Mouse (Mus musculus) myocyte (in vitro differentiated cells): ENCODE measurements around the gene Ubash3b. TPM values are rescaled to one million over a fixed set of nuclear protein-coding genes. Genes with fewer than 3 reads are reported as not detected.

Experiments
- H3K27me3 ChIP-seq: one replicate; pipeline ENCODE4 v1.6.1; 2011; ENCODE audit not compliant: control insufficient read depth, insufficient read depth, insufficient read length
- H3K36me3 ChIP-seq: one replicate; pipeline ENCODE4 v1.6.1; 2011; ENCODE audit not compliant: control insufficient read depth, insufficient read depth
- H3K4me2 ChIP-seq: one replicate; pipeline ENCODE4 v1.6.1; 2011; ENCODE audit warnings: low read depth, control low read depth
- H3K4me3 ChIP-seq: one replicate; pipeline ENCODE4 v1.5.1; 2011; ENCODE audit warnings: mild to moderate bottlenecking, control low read depth, moderate library complexity
- H3K79me2 ChIP-seq: one replicate; pipeline ENCODE4 v1.6.1; 2011; ENCODE audit not compliant: control insufficient read depth, insufficient read depth
- H3ac ChIP-seq: one replicate; pipeline ENCODE4 v1.6.1; 2011; ENCODE audit not compliant: control insufficient read depth, insufficient read length
- CEBPB ChIP-seq: IDR thresholded peaks from 2 replicates; pipeline ENCODE4 v1.6.1; 2011; ENCODE audit warnings: mild to moderate bottlenecking, moderate library complexity; ENCODE audit not compliant: poor library complexity, insufficient read depth, severe bottlenecking
- E2F4 ChIP-seq: IDR thresholded peaks from one replicate; pipeline ENCODE4 v1.6.1; 2011; ENCODE audit warnings: mild to moderate bottlenecking, control low read depth, moderate library complexity; ENCODE audit not compliant: insufficient read depth
- MAX ChIP-seq: IDR thresholded peaks from one replicate; pipeline ENCODE4 v1.6.1; 2011; ENCODE audit warnings: low read depth, mild to moderate bottlenecking, control low read depth
- MYOD1 ChIP-seq, 3 experiments: IDR thresholded peaks; one replicate each; pipeline ENCODE4 v1.6.1; 2011; ENCODE audit warnings: control low read depth in 2 of 3, low read depth in 2 of 3, mild to moderate bottlenecking in 2 of 3, moderate library complexity in 1 of 3; ENCODE audit not compliant: insufficient read length in 2 of 3, control insufficient read depth in 1 of 3
- MYOG ChIP-seq, 3 experiments: IDR thresholded peaks; one replicate each; pipeline ENCODE4 v1.6.1; 2011; ENCODE audit warnings: control low read depth in 2 of 3, low read depth in 2 of 3, mild to moderate bottlenecking in 2 of 3; ENCODE audit not compliant: insufficient read length in 2 of 3, control insufficient read depth in 1 of 3, insufficient read depth in 1 of 3
- POLR2A ChIP-seq: IDR thresholded peaks from one replicate; pipeline ENCODE4 v1.6.1; 2011; ENCODE audit warnings: low read depth, mild to moderate bottlenecking, control low read depth, moderate library complexity; ENCODE audit not compliant: insufficient read length
- POLR2AphosphoS2 ChIP-seq: IDR thresholded peaks from one replicate; pipeline ENCODE4 v1.6.1; 2011; ENCODE audit warnings: low read depth, control low read depth; ENCODE audit not compliant: insufficient read length
- REST ChIP-seq: IDR thresholded peaks from one replicate; pipeline ENCODE4 v1.6.1; 2011; ENCODE audit warnings: mild to moderate bottlenecking, control low read depth, moderate library complexity; ENCODE audit not compliant: insufficient read depth, insufficient read length
- SRF ChIP-seq: IDR thresholded peaks from one replicate; pipeline ENCODE4 v1.6.1; 2011; ENCODE audit warnings: low read depth; ENCODE audit not compliant: control insufficient read depth, insufficient read length
- TCF12 ChIP-seq: IDR thresholded peaks from one replicate; pipeline ENCODE4 v1.6.1; 2011; ENCODE audit warnings: mild to moderate bottlenecking, control low read depth; ENCODE audit not compliant: poor library complexity, insufficient read depth, severe bottlenecking
- TCF3 ChIP-seq: IDR thresholded peaks from one replicate; pipeline ENCODE4 v1.6.1; 2011; ENCODE audit warnings: low read depth, control low read depth; ENCODE audit not compliant: insufficient read length
- USF1 ChIP-seq: IDR thresholded peaks from one replicate; pipeline ENCODE4 v1.6.1; 2011; ENCODE audit warnings: low read depth, mild to moderate bottlenecking, control low read depth, moderate library complexity
- polyA plus RNA-seq: library from polyadenylated mRNA; unstranded; fragments of >200 nt; fragmentation: generic; extraction: Trizol; gene quantifications from one replicate; pipeline ENCODE4 v1.2.1, GENCODE M21; 2012; ENCODE audit warnings: missing spikeins

The Ubash3b gene
- polyA plus RNA-seq, 1 experiment: 5.9 TPM

- Histone ChIP-seq H3ac (no peak overlapping the region), H3K27me3 (no peaks in the 10 kb centered on the region), H3K4me3 (no peak overlapping the region), H3K4me2 (no peak overlapping the region), H3K79me2 (no peaks in the 10 kb centered on the region), H3K36me3 (no peaks in the 10 kb centered on the region)
- no peak for TF ChIP-seq POLR2A
- no peak for TF ChIP-seq MYOG (IDR thresholded peaks at IDR 0.05; ENCODE audit: control insufficient read depth in 1 of 3, insufficient read depth in 1 of 3, insufficient read length in 2 of 3, low read depth in 2 of 3)
- TF ChIP-seq POLR2AphosphoS2: no peak
These were observed 47.1 kb downstream of the Ubash3b start for GRCm38 (mm10) chr9:41114367-41114766.

GRCm38 (mm10) chr9:41109749-41110148 is 51.7 kb downstream of the Ubash3b start:
- H3K27me3 ChIP-seq: no peaks in the 10 kb centered on the region
- no peak overlapping the region for H3ac ChIP-seq
- no peak overlapping the region for H3K4me3 ChIP-seq
- no peaks in the 10 kb centered on the region for H3K36me3 ChIP-seq
- H3K4me2 ChIP-seq: no peak overlapping the region
- H3K79me2 ChIP-seq: no peaks in the 10 kb centered on the region
- no peak for TF ChIP-seq TCF3
- TF ChIP-seq MYOD1 (IDR thresholded peaks at IDR 0.05; ENCODE audit: control insufficient read depth in 1 of 3, insufficient read length in 2 of 3, low read depth in 2 of 3): no peak
- no peak for TF ChIP-seq MYOG (IDR thresholded peaks at IDR 0.05; ENCODE audit: control insufficient read depth in 1 of 3, insufficient read depth in 1 of 3, insufficient read length in 2 of 3, low read depth in 2 of 3)
- TF ChIP-seq REST: no peak
- TF ChIP-seq POLR2A: no peak
- no peak for TF ChIP-seq POLR2AphosphoS2

- TF ChIP-seq MYOD1 (IDR thresholded peaks at IDR 0.05; ENCODE audit: control insufficient read depth in 1 of 3, insufficient read length in 2 of 3, low read depth in 2 of 3) (peak in 2 of 3 experiments; percentile 30 to 67), MYOG (IDR thresholded peaks at IDR 0.05; ENCODE audit: control insufficient read depth in 1 of 3, insufficient read depth in 1 of 3, insufficient read length in 2 of 3, low read depth in 2 of 3) (peak in 2 of 3 experiments; percentile 50 to 63), MAX (no peak), TCF12 (peak; percentile 57), E2F4 (no peak)
- Histone ChIP-seq H3K4me2 (peak overlapping the region; percentile 53), H3ac (no peak overlapping the region), H3K4me3 (no peak overlapping the region), H3K27me3 (no peaks in the 10 kb centered on the region), H3K36me3 (no peaks in the 10 kb centered on the region), H3K79me2 (no peaks in the 10 kb centered on the region)
These were observed 52.9 kb downstream of the Ubash3b start for GRCm38 (mm10) chr9:41108324-41109180.

- H3K4me2 ChIP-seq: peak overlapping the region; percentile 42
- H3K79me2 ChIP-seq: no peaks in the 10 kb centered on the region
- no peaks in the 10 kb centered on the region for H3K36me3 ChIP-seq
- H3K27me3 ChIP-seq: no peaks in the 10 kb centered on the region
- TF ChIP-seq REST (no peak), CEBPB (peak; percentile 35; the same call in 1 of the 2 replicates), USF1 (no peak), MAX (no peak), TCF12 (peak; percentile 77), POLR2AphosphoS2 (no peak), MYOD1 (IDR thresholded peaks at IDR 0.05; ENCODE audit: control insufficient read depth in 1 of 3, insufficient read length in 2 of 3, low read depth in 2 of 3) (peak in 2 of 3 experiments; percentile 66 to 90), MYOG (IDR thresholded peaks at IDR 0.05; ENCODE audit: control insufficient read depth in 1 of 3, insufficient read depth in 1 of 3, insufficient read length in 2 of 3, low read depth in 2 of 3) (peak in 2 of 3 experiments; percentile 43 to 94)
- no peak overlapping the region for H3ac ChIP-seq
- H3K4me3 ChIP-seq: no peak overlapping the region
These were observed 56.3 kb downstream of the Ubash3b start for GRCm38 (mm10) chr9:41105201-41105643.

GRCm38 (mm10) chr9:41103722-41104121 is 57.8 kb downstream of the Ubash3b start:
- no peaks in the 10 kb centered on the region for H3K79me2 ChIP-seq
- no peak overlapping the region for H3K4me3 ChIP-seq
- H3K36me3 ChIP-seq: no peaks in the 10 kb centered on the region
- TF ChIP-seq MAX (no peak), MYOD1 (IDR thresholded peaks at IDR 0.05; ENCODE audit: control insufficient read depth in 1 of 3, insufficient read length in 2 of 3, low read depth in 2 of 3) (no peak), SRF (no peak), POLR2AphosphoS2 (no peak), E2F4 (no peak), MYOG (IDR thresholded peaks at IDR 0.05; ENCODE audit: control insufficient read depth in 1 of 3, insufficient read depth in 1 of 3, insufficient read length in 2 of 3, low read depth in 2 of 3) (no peak), REST (no peak), USF1 (no peak), TCF12 (no peak), TCF3 (no peak), POLR2A (no peak), CEBPB (no peak)
- no peak overlapping the region for H3ac ChIP-seq
- no peaks in the 10 kb centered on the region for H3K27me3 ChIP-seq
- no peak overlapping the region for H3K4me2 ChIP-seq
